Mouse (Mus musculus) lung, postnatal 14 days (tissue): ENCODE measurements around the gene Sbf1.

Experiments
- DNase-seq: peaks from one replicate; pipeline ENCODE4 v3.0.0; 2021

Sbf1 gene

GRCm38 (mm10) chr15:89315190-89315731, at the start of gene Sbf1:
Sbf1 (minus strand) TSS chr15:89315311.
- DNase-seq: peak; percentile 99

- peak; percentile 47 for DNase-seq
Measured at GRCm38 (mm10) chr15:89363051-89363450, 47.9 kb upstream of the Sbf1 start.

GRCm38 (mm10) chr15:89358784-89359183, 43.7 kb upstream of the Sbf1 start:
- no peak for DNase-seq

- DNase-seq: peak; percentile 72
Measured at GRCm38 (mm10) chr15:89356372-89356771, 41.3 kb upstream of the Sbf1 start.

GRCm38 (mm10) chr15:89355241-89356187, 40.4 kb upstream of the Sbf1 start, which contains the start of the genes Lmf2 and Ncaph2:
Lmf2 (minus strand) TSS chr15:89355659.
Ncaph2 (plus strand) TSS chr15:89355719.
- peak; percentile 97 for DNase-seq

GRCm38 (mm10) chr15:89354455-89354854, 39.3 kb upstream of the Sbf1 start:
- DNase-seq: no peak

GRCm38 (mm10) chr15:89353837-89354236, 38.7 kb upstream of the Sbf1 start:
- no peak for DNase-seq

GRCm38 (mm10) chr15:89352795-89353194, 37.7 kb upstream of the Sbf1 start:
- no peak for DNase-seq

- DNase-seq: no peak
Measured at GRCm38 (mm10) chr15:89352054-89352453, 36.9 kb upstream of the Sbf1 start.

- no peak for DNase-seq
Measured at GRCm38 (mm10) chr15:89351302-89351701, 36.2 kb upstream of the Sbf1 start.

- no peak for DNase-seq
Measured at GRCm38 (mm10) chr15:89350447-89350846, 35.3 kb upstream of the Sbf1 start.

GRCm38 (mm10) chr15:89343325-89343724, 28.2 kb upstream of the Sbf1 start:
- DNase-seq: no peak

- DNase-seq: no peak
Measured at GRCm38 (mm10) chr15:89341678-89342077, 26.6 kb upstream of the Sbf1 start.

GRCm38 (mm10) chr15:89340136-89340535, 25.0 kb upstream of the Sbf1 start:
- DNase-seq: no peak

- DNase-seq: no peak
Measured at GRCm38 (mm10) chr15:89339696-89340095, 24.6 kb upstream of the Sbf1 start.

- no peak for DNase-seq
Measured at GRCm38 (mm10) chr15:89336422-89336821, 21.3 kb upstream of the Sbf1 start.

- no peak for DNase-seq
Measured at GRCm38 (mm10) chr15:89334774-89335537, 19.8 kb upstream of the Sbf1 start.

- DNase-seq: no peak
Measured at GRCm38 (mm10) chr15:89334271-89334670, 19.2 kb upstream of the Sbf1 start, which contains the start of gene Miox. Miox (plus strand) TSS chr15:89334398.

GRCm38 (mm10) chr15:89326441-89326840, 11.3 kb upstream of the Sbf1 start:
- no peak for DNase-seq

GRCm38 (mm10) chr15:89323656-89324055, 8.5 kb upstream of the Sbf1 start:
- DNase-seq: no peak

GRCm38 (mm10) chr15:89322670-89323522, 7.8 kb upstream of the Sbf1 start, which contains the start of gene Adm2:
Adm2 (plus strand) TSS chr15:89322720.
- DNase-seq: no peak

GRCm38 (mm10) chr15:89321264-89321663, 6.2 kb upstream of the Sbf1 start:
- no peak for DNase-seq
